Comparison of ENCODE assay signal across 12 mouse cellular contexts in genomic region chr10:118271416-118271815, GRCm38 (mm10). TPM values are rescaled to one million over a fixed set of nuclear protein-coding genes. Genes with fewer than 3 reads are reported as not detected.
"Had no signal": no experiment of that assay in that cellular context is flagged by ENCODE, and none has a peak within 500 bp of the region (broad histone marks: within the 10 kb centered on the region; RNA-seq: fewer than 3 reads in every experiment).

No protein-coding gene starts in this region.

RNA-seq across cellular contexts. Expression of gene Gm32802, which starts 12.9 kb away (rescaled TPM):
- total RNA-seq: forebrain, postnatal 0 days had no signal

RNA-seq across cellular contexts. Expression of gene Iltifb, which starts 23.4 kb away (rescaled TPM):
- total RNA-seq: gastrocnemius, adult 18-20 months; gastrocnemius, adult 2 months; gastrocnemius, adult 8-10 months; gastrocnemius, postnatal 10 days; gastrocnemius, postnatal 14 days; gastrocnemius, postnatal 25 days; gastrocnemius, postnatal 36 days; gastrocnemius, postnatal 4 days; heart, adult 18-20 months; heart, adult 2 months; heart, adult 8-10 months had no signal

RNA-seq across cellular contexts. Expression of gene Gm32717, which starts 30.8 kb away (rescaled TPM):
- total RNA-seq: forebrain, postnatal 0 days had no signal

RNA-seq across cellular contexts. Expression of gene Gm9040, which starts 55.4 kb away (rescaled TPM):
- total RNA-seq: forebrain, postnatal 0 days; gastrocnemius, adult 18-20 months; gastrocnemius, adult 2 months; gastrocnemius, adult 8-10 months; gastrocnemius, postnatal 10 days; gastrocnemius, postnatal 14 days; gastrocnemius, postnatal 25 days; gastrocnemius, postnatal 36 days; gastrocnemius, postnatal 4 days; heart, adult 18-20 months; heart, adult 2 months; heart, adult 8-10 months had no signal
